Mouse (Mus musculus): ENCODE results near the gene Nsun7. TPM values are rescaled to one million over a fixed set of nuclear protein-coding genes. Genes with fewer than 3 reads are reported as not detected.

Gene Nsun7
- total RNA-seq, 2 experiments from 2014 or later = 0.18 TPM; not detected in 1

GRCm38 (mm10) chr5:66337025-66337968, 77.6 kb downstream of the Nsun7 start:
- peak; percentile 33 for DNase-seq (ENCODE audit: low spot score)

- DNase-seq (ENCODE audit: low spot score) = peak; percentile 29
Observed at GRCm38 (mm10) chr5:66337969-66338345, 78.3 kb downstream of the Nsun7 start.

DNA sequence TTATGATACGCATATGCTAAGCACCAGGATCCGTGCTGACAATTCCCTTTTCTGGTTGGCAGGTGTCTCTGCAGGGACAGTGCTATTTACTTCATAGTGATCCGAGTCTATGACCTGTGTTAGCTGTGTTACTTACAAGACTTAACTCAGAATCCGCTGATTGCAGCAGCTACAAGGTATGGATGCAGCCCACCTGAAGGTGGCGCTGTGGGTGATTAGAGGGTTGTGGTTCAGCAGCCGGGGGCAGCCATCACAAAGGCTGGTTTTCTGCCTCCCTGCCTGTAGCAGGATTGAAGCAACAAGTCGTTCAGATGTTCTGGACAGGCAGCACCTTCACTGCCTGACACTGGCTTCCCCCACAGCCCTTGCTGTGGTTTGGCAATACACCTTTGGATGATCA, 78.9 kb downstream of the Nsun7 start:
- no peak for DNase-seq (ENCODE audit: low spot score)

GRCm38 (mm10) chr5:66340356-66341102, 80.8 kb downstream of the Nsun7 start:
- DNase-seq (ENCODE audit: low spot score) = no peak

- no peak for DNase-seq (ENCODE audit: low spot score)
Observed at GRCm38 (mm10) chr5:66341848-66342247, 82.2 kb downstream of the Nsun7 start.

- DNase-seq (ENCODE audit: low spot score) = no peak
Observed at GRCm38 (mm10) chr5:66342285-66342684, 82.6 kb downstream of the Nsun7 start.

DNA sequence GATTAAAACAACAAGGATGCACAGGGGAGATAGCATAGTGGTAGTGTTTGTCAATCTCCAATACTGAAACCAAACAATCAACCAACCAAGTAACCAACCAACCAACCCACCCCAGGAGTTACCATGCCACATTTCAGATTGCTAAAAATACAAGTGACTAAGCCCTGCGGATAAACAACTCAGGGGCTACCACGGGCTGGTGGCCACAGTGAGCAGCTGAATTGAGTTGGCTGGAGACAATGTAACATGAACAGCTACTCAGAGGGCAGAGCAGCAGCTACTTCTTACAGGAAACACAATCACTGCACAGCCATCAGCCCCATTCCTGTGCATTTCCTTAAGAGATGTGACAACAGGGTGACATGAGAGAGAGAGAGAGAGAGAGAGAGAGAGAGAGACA, 84.5 kb downstream of the Nsun7 start:
- peak; percentile 29 for DNase-seq (ENCODE audit: low spot score)

GRCm38 (mm10) chr5:66345140-66345539, 85.4 kb downstream of the Nsun7 start:
- no peak for DNase-seq (ENCODE audit: low spot score)

DNA sequence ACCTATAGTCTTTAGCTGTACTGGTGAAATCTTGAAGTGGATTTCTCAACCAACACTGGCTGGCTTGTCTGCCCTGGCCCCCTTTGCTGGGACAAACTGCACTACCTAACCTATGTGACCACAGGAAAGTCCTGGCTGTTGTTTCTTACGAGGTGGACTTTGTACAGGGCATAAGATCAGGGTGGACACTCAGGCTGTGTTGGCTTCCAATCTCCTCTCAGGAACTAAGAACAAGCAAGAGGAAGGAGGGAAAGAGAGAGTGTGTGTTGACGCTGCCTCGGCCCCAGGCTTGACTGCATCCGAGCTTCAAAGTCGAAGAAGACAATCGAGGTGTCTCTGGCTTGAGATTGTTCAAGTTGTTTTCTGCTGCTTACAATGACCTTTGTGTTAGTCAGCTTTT, 87.1 kb downstream of the Nsun7 start:
- DNase-seq (ENCODE audit: low spot score) = no peak

Other genes starting within 250 kb of the Nsun7 start
- under 1 TPM; 0.57 to 0.66 TPM for gene Rbm47, start 86.8 kb upstream of the Nsun7 start, total RNA-seq (2021)

All from gastrocnemius, adult 18-20 months (tissue).